In genomic region chr6:39592401-39593214, GRCm38 (mm10) we compare ENCODE assay signal across 8 mouse cellular contexts. TPM values are rescaled to one million over a fixed set of nuclear protein-coding genes. Genes with fewer than 3 reads are reported as not detected.
A peak's percentile ranks its signal among the peaks of the same experiment; 100 is the strongest.
DNase-seq lines count a peak whose midpoint lies in the region; ATAC-seq and TF ChIP-seq lines count a peak whose summit lies in the region.

Ndufb2 (plus strand) TSS chr6:39592574.

- H3K9ac ChIP-seq in hindbrain, postnatal 0 days (replicated peaks; ENCODE audit: low read length) = peak within 1 kb of the TSS; percentile 75

- no peaks in the 10 kb centered on the region for H3K4me1 ChIP-seq in hindbrain, postnatal 0 days (ENCODE audit: insufficient read depth, low read length)

- no peaks in the 10 kb centered on the region for H3K9me3 ChIP-seq in hindbrain, postnatal 0 days (ENCODE audit: low read length)

- intact Hi-C loops in gastrocnemius, adult 2 months (cut with DNase I) = loop anchor here (5.0 kb wide), 1 partner anchor 135 kb away; the partner anchor contains the start of gene Braf
- intact Hi-C loops in left cerebral cortex, adult 2 months (cut with DNase I) = no loop called here

- H3K27me3 ChIP-seq in hindbrain, postnatal 0 days (ENCODE audit: insufficient read depth, low read length) = no peaks in the 10 kb centered on the region

- peaks cover 17% of the 10 kb centered on the region for H3K36me3 ChIP-seq in hindbrain, postnatal 0 days (ENCODE audit: insufficient read depth, low read length)

- no peak for TF ChIP-seq CTCF in gastrocnemius, adult 2 months (IDR thresholded peaks at IDR 0.05)
- peak; percentile 1; the same call in 1 of the 2 replicates for TF ChIP-seq CTCF in hindbrain, postnatal 0 days (IDR thresholded peaks at IDR 0.05; ENCODE audit: low read depth)
- no peak for TF ChIP-seq CTCF in left cerebral cortex, adult 2 months (IDR thresholded peaks at IDR 0.05)

- peak; percentile 97 for DNase-seq in ZHBTc4 (ENCODE audit: low read depth, low spot score)
- DNase-seq in gastrocnemius, adult 2 months = peak; percentile 96
- DNase-seq in hindbrain, postnatal 0 days (ENCODE audit: low spot score) = peak; percentile 97
- peak; percentile 94 to 95 for DNase-seq in left cerebral cortex, adult 2 months (ENCODE audit: extremely low spot score in 1 of 2, low spot score in 2 of 2)
- DNase-seq in right cerebral cortex, adult 2 months (ENCODE audit: low spot score in 2 of 2) = peak; percentile 95 to 96
- peak; percentile 95 for DNase-seq in urinary bladder, postnatal 14 days (ENCODE audit: low spot score)

- H3K4me3 ChIP-seq in gastrocnemius, adult 2 months = peak within 1 kb of the TSS; percentile 83
- H3K4me3 ChIP-seq in hindbrain, postnatal 0 days (ENCODE audit: low read length) = peak within 1 kb of the TSS; percentile 69
- peak within 1 kb of the TSS; percentile 93 for H3K4me3 ChIP-seq in left cerebral cortex, adult 2 months

- peak within 1 kb of the TSS; percentile 98 for H3K27ac ChIP-seq in gastrocnemius, adult 2 months
- peak within 1 kb of the TSS; percentile 91 for H3K27ac ChIP-seq in hindbrain, postnatal 0 days
- peak within 1 kb of the TSS; percentile 100 for H3K27ac ChIP-seq in left cerebral cortex, adult 2 months

- ATAC-seq in common myeloid progenitor, adult 5-6 weeks (replicated peaks; ENCODE audit: low read depth, poor library complexity, severe bottlenecking) = peak; percentile 99
- ATAC-seq in hindbrain, postnatal 0 days = peak; percentile 98
- peak; percentile 98 for ATAC-seq in megakaryocyte, adult 5-6 weeks (ENCODE audit: poor library complexity, severe bottlenecking)

- H3K4me2 ChIP-seq in hindbrain, postnatal 0 days (ENCODE audit: low read depth, low read length) = peak within 1 kb of the TSS; percentile 73

- under 1% methylated on average over 56 of the region's 56 CpGs for WGBS in hindbrain, postnatal 0 days

RNA-seq across cellular contexts. Expression of gene Ndufb2, which starts in this region (rescaled TPM):
- 45.4 and 74.5 TPM in 2 replicates for total RNA-seq in common myeloid progenitor, adult 5-6 weeks (2017)
- 100 to 1,000 TPM; 378 to 498 TPM for total RNA-seq in gastrocnemius, adult 2 months (2021)
- 212 and 454 TPM in 2 replicates for total RNA-seq in hindbrain, postnatal 0 days (2014; rRNA removed)
- polyA plus RNA-seq in hindbrain, postnatal 0 days (2015; fragmentation: Nextera tagmentation; extraction: Ambion mirVana) = 664 and 698 TPM in 2 replicates
- total RNA-seq in left cerebral cortex, adult 2 months (2021) = 100 to 1,000 TPM; 162 to 183 TPM
- 73.6 and 90.5 TPM in 2 replicates for total RNA-seq in megakaryocyte, adult 5-6 weeks (2015)
- 59.1 and 77.0 TPM in 2 replicates for total RNA-seq in megakaryocyte, adult 5-6 weeks (2017)

Comparison
In these comparisons a context has a peak if more than half of its experiments do, and no peak if none do; other contexts are left out.
1. Peak in every context shown above with its lines: DNase-seq, ATAC-seq, H3K4me3 ChIP-seq and H3K27ac ChIP-seq.